In the genomic region with DNA sequence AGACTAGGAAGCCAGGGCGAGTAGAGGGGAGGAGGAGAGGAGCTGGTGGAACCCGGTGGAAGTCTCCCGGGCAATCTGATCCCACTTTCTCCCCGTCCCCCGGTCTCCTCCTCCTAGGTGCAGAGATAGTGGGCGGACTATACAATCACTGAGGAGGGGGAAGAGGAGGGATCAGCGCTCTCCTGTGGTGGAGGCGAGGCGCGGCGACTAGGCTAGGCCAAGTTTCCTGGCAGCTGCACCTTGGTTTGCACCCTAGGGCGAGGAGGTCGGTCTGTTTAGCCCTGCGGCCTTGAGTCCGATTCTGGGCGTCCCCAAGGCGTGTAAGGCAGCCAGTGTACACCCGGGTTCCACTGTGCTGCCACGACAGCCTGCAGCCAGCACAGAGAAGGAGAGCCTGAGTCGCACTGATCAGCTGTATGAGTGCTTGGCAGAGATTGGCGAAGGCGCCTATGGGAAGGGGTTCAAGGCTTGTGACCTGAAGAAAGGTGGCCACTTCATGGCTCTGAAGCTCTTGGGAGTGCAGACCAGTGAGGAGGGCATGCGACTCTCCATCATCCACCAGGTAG, we compare ENCODE assay signal across 15 mouse cellular contexts. TPM values are rescaled to one million over a fixed set of nuclear protein-coding genes. Genes with fewer than 3 reads are reported as not detected.
DNase-seq lines count a peak whose midpoint lies in the region; ATAC-seq and TF ChIP-seq lines count a peak whose summit lies in the region.
"Not testable (repeated sequence)": the region's sequence is repeated elsewhere in the genome, so short reads cannot be mapped to it uniquely, and the experiment has no call there.
"Had no signal": no experiment of that assay in that cellular context is flagged by ENCODE, and none has a peak within 500 bp of the region (broad histone marks: within the 10 kb centered on the region; RNA-seq: fewer than 3 reads in every experiment).

No protein-coding gene starts in this region.

- H3K27ac ChIP-seq in forebrain, embryonic 13.5 days; heart, postnatal 0 days (ENCODE audit: low read depth); kidney, embryonic 14.5 days (ENCODE audit: low read depth, low read length); liver, embryonic 12.5 days; midbrain, embryonic 15.5 days; stomach, embryonic 14.5 days (ENCODE audit: low read length): not testable (repeated sequence)

- ATAC-seq in forebrain, embryonic 13.5 days: peak; percentile 38; the same call in 1 of the 2 replicates
- ATAC-seq in heart, postnatal 0 days (ENCODE audit: insufficient read depth, low read depth); liver, embryonic 12.5 days: not testable (repeated sequence)
- ATAC-seq in kidney, embryonic 14.5 days (ENCODE audit: low FRiP score, low TSS enrichment): peak; percentile 97
- ATAC-seq in midbrain, embryonic 15.5 days (replicated peaks): peak; percentile 86
- ATAC-seq in stomach, embryonic 14.5 days (ENCODE audit: insufficient number of reproducible peaks, insufficient read depth, low FRiP score, low read depth): 0 out of 2 replicates have a peak, but pooled peaks have one; percentile 53

- not testable (repeated sequence) for H3K36me3 ChIP-seq in forebrain, embryonic 13.5 days (ENCODE audit: poor library complexity, severe bottlenecking); heart, postnatal 0 days (replicated peaks; ENCODE audit: control insufficient read depth, insufficient read depth, low read length); kidney, embryonic 14.5 days (ENCODE audit: control insufficient read depth, insufficient read depth, low read length); liver, embryonic 12.5 days; midbrain, embryonic 15.5 days (replicated peaks); stomach, embryonic 14.5 days (ENCODE audit: control insufficient read depth, insufficient read depth, low read length)

- not testable (repeated sequence) for H3K27me3 ChIP-seq in forebrain, embryonic 13.5 days; heart, postnatal 0 days (ENCODE audit: control insufficient read depth, insufficient read depth, low read length); kidney, embryonic 14.5 days (ENCODE audit: control insufficient read depth, insufficient read depth, low read length); liver, embryonic 12.5 days (replicated peaks); midbrain, embryonic 15.5 days (replicated peaks); stomach, embryonic 14.5 days (ENCODE audit: control insufficient read depth, insufficient read depth, low read length)

- H3K4me3 ChIP-seq in forebrain, embryonic 13.5 days: 0 out of 2 replicates have a peak overlapping the region, but pooled peaks have one; percentile 12
- H3K4me3 ChIP-seq in heart, postnatal 0 days (ENCODE audit: low read depth, low read length): peak overlapping the region; percentile 7; the same call in 1 of the 2 replicates
- peak overlapping the region; percentile 17 for H3K4me3 ChIP-seq in kidney, embryonic 14.5 days (ENCODE audit: low read length)
- H3K4me3 ChIP-seq in liver, embryonic 12.5 days: not testable (repeated sequence)
- peak overlapping the region; percentile 18 for H3K4me3 ChIP-seq in midbrain, embryonic 15.5 days
- H3K4me3 ChIP-seq in stomach, embryonic 14.5 days (ENCODE audit: low read depth, low read length): peak overlapping the region; percentile 11; the same call in 1 of the 2 replicates

- not testable (repeated sequence) for TF ChIP-seq CTCF in heart, postnatal 0 days (IDR thresholded peaks at IDR 0.05; ENCODE audit: low read depth)

- H3K9me3 ChIP-seq in forebrain, embryonic 13.5 days (replicated peaks); heart, postnatal 0 days (replicated peaks; ENCODE audit: control insufficient read depth, low read length); kidney, embryonic 14.5 days (ENCODE audit: control insufficient read depth, low read length); liver, embryonic 12.5 days (replicated peaks); midbrain, embryonic 15.5 days; stomach, embryonic 14.5 days (ENCODE audit: control insufficient read depth, low read depth, low read length): not testable (repeated sequence)

- H3K4me2 ChIP-seq in forebrain, embryonic 13.5 days: peak overlapping the region; percentile 52
- peak overlapping the region; percentile 39 for H3K4me2 ChIP-seq in heart, postnatal 0 days (ENCODE audit: low read depth, low read length)
- H3K4me2 ChIP-seq in kidney, embryonic 14.5 days (replicated peaks; ENCODE audit: low read depth, low read length): peak overlapping the region; percentile 42
- peak overlapping the region; percentile 40 for H3K4me2 ChIP-seq in liver, embryonic 12.5 days
- peak overlapping the region; percentile 42 for H3K4me2 ChIP-seq in midbrain, embryonic 15.5 days
- H3K4me2 ChIP-seq in stomach, embryonic 14.5 days (replicated peaks; ENCODE audit: low read depth, low read length): peak overlapping the region; percentile 37

- TF ChIP-seq EP300 in heart, postnatal 0 days (IDR thresholded peaks at IDR 0.05; ENCODE audit: low read depth): not testable (repeated sequence)

- not testable (repeated sequence) for H3K4me1 ChIP-seq in forebrain, embryonic 13.5 days; heart, postnatal 0 days (ENCODE audit: control insufficient read depth, insufficient read depth); kidney, embryonic 14.5 days (ENCODE audit: control insufficient read depth, insufficient read depth, low read length); liver, embryonic 12.5 days; midbrain, embryonic 15.5 days; stomach, embryonic 14.5 days (ENCODE audit: control insufficient read depth, insufficient read depth, low read length)

- peak overlapping the region; percentile 30; the same call in 1 of the 2 replicates for H3K9ac ChIP-seq in forebrain, embryonic 13.5 days
- not testable (repeated sequence) for H3K9ac ChIP-seq in heart, postnatal 0 days (replicated peaks; ENCODE audit: low read depth, low read length); kidney, embryonic 14.5 days (ENCODE audit: low read depth, low read length); liver, embryonic 12.5 days; midbrain, embryonic 15.5 days; stomach, embryonic 14.5 days (replicated peaks; ENCODE audit: low read depth, low read length)

- WGBS in forebrain, embryonic 13.5 days: 14% methylated on average over 22 of the region's 23 CpGs
- WGBS in heart, postnatal 0 days: 8% methylated on average over 22 of the region's 23 CpGs
- WGBS in kidney, embryonic 14.5 days: 10% methylated on average over 21 of the region's 23 CpGs
- 9% methylated on average over 22 of the region's 23 CpGs for WGBS in liver, embryonic 12.5 days (ENCODE audit: insufficient replicate concordance)
- WGBS in midbrain, embryonic 15.5 days: 12% methylated on average over 23 of the region's 23 CpGs
- 9% methylated on average over 23 of the region's 23 CpGs for WGBS in stomach, embryonic 14.5 days

- peak; percentile 12 for DNase-seq in ES-CJ7 (ENCODE audit: low read depth, low spot score)
- DNase-seq in embryo, embryonic 10 days (ENCODE audit: low spot score): peak; percentile 32
- not testable (repeated sequence) for DNase-seq in heart, postnatal 0 days (ENCODE audit: low spot score)

RNA-seq across cellular contexts. Expression of gene Gm8180, which starts 12.4 kb away (rescaled TPM):
- not detected in 2 replicates for polyA plus RNA-seq in forebrain, embryonic 13.5 days (2015; fragmentation: Nextera tagmentation; extraction: Ambion mirVana)
- not detected in 2 replicates for total RNA-seq in heart, postnatal 0 days (2014; rRNA removed; ENCODE audit: low replicate concordance)
- not detected in 2 replicates for polyA plus RNA-seq in heart, postnatal 0 days (2015; fragmentation: Nextera tagmentation; extraction: Ambion mirVana)
- polyA plus RNA-seq in kidney, embryonic 14.5 days (2014; fragmentation: Nextera tagmentation; extraction: Ambion mirVana): not detected in 2 replicates
- polyA plus RNA-seq in liver, embryonic 12.5 days (2016; fragmentation: Nextera tagmentation; extraction: Ambion mirVana): not detected in 2 replicates
- not detected in 2 replicates for polyA plus RNA-seq in midbrain, embryonic 15.5 days (2015; fragmentation: Nextera tagmentation; extraction: Ambion mirVana)
- polyA plus RNA-seq in stomach, embryonic 14.5 days (2014; fragmentation: Nextera tagmentation; extraction: Ambion mirVana): not detected in 2 replicates
- total RNA-seq: adrenal gland, adult 2 months; gastrocnemius, adult 2 months; layer of hippocampus, postnatal 10 days; left cerebral cortex, postnatal 4 days; megakaryocyte progenitor cell, adult 5-6 weeks; neutrophil, adult 5-6 weeks had no signal
- polyA plus RNA-seq: adrenal gland, adult 2 months; thymus, adult 2 months had no signal

RNA-seq across cellular contexts. Expression of gene Gm6526, which starts 49.3 kb away (rescaled TPM):
- polyA plus RNA-seq in forebrain, embryonic 13.5 days (2015; fragmentation: Nextera tagmentation; extraction: Ambion mirVana): not detected in 2 replicates
- total RNA-seq in heart, postnatal 0 days (2014; rRNA removed; ENCODE audit: low replicate concordance): not detected in 2 replicates
- not detected in 2 replicates for polyA plus RNA-seq in heart, postnatal 0 days (2015; fragmentation: Nextera tagmentation; extraction: Ambion mirVana)
- polyA plus RNA-seq in kidney, embryonic 14.5 days (2014; fragmentation: Nextera tagmentation; extraction: Ambion mirVana): not detected in 2 replicates
- not detected in 2 replicates for polyA plus RNA-seq in liver, embryonic 12.5 days (2016; fragmentation: Nextera tagmentation; extraction: Ambion mirVana)
- not detected in 2 replicates for polyA plus RNA-seq in midbrain, embryonic 15.5 days (2015; fragmentation: Nextera tagmentation; extraction: Ambion mirVana)
- polyA plus RNA-seq in stomach, embryonic 14.5 days (2014; fragmentation: Nextera tagmentation; extraction: Ambion mirVana): not detected in 2 replicates
- total RNA-seq: adrenal gland, adult 2 months; gastrocnemius, adult 2 months; layer of hippocampus, postnatal 10 days; left cerebral cortex, postnatal 4 days; megakaryocyte progenitor cell, adult 5-6 weeks; neutrophil, adult 5-6 weeks had no signal
- polyA plus RNA-seq: adrenal gland, adult 2 months; thymus, adult 2 months had no signal
